Mouse (Mus musculus): ENCODE data around the gene Gm5134.

GRCm38 (mm10) chr10:76002615-76003014, 48.3 kb downstream of the Gm5134 start:
- TF ChIP-seq JUND (IDR thresholded peaks at IDR 0.05; ENCODE audit: low read depth, low read length) (no peak), E2F4 (IDR thresholded peaks at IDR 0.05; ENCODE audit: borderline replicate concordance, low read depth, low read length) (no peak)
